Mouse (Mus musculus) ES-Bruce4 (cell line): ENCODE measurements at regions not wholly inside any gene's neighbourhood (a gene's known extent, or its start where the extent isn't known, plus 50 kb on each side); places are given as distances from the start of the nearest gene placed in this dataset.

Experiments
- CTCF ChIP-seq: IDR thresholded peaks from one replicate; pipeline ENCODE4 v1.8.1; 2011; ENCODE audit warnings: low read depth, low read length
- POLR2A ChIP-seq: IDR thresholded peaks from one replicate; pipeline ENCODE4 v1.8.1; 2011; ENCODE audit warnings: low read length; ENCODE audit not compliant: insufficient read depth

DNA sequence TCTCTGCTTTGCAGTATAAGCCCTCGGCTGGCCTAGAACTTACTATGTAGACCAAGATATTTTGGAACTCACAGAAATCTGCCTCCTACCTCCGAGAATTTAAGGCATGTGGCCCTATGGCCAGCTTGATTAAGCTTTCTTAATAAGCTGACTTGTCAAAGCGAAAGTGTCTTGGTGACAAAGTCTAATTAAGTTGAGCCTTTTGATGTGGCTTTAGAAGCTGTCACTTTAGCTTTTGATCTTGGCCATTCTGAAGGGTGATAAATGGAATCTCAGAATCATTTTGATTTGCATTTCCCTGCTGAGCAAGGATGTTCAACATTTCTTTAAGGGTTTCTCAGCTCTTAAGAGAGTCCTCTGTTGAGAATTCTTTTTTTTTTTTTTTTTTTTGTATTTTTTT is 67.6 kb upstream of the Tdrd3 start:
- no peak for TF ChIP-seq CTCF
- TF ChIP-seq POLR2A = no peak
